Mouse (Mus musculus): ENCODE results near the gene Fto. TPM values are rescaled to one million over a fixed set of nuclear protein-coding genes. Genes with fewer than 3 reads are reported as not detected.

The Fto gene
- 99.1 and 106 TPM in 2 replicates for polyA plus RNA-seq (2016; fragmentation: Nextera tagmentation; extraction: Ambion mirVana)

GRCm38 (mm10) chr8:91312835-91313832, at the start of gene Fto, which contains the start of gene Rpgrip1l:
Gene Fto, plus strand, starts transcription at chr8:91313525.
Gene Rpgrip1l, minus strand, starts transcription at chr8:91313262.
- H3K4me3 ChIP-seq = peak within 1 kb of the TSS; percentile 76
- H3K4me1 ChIP-seq = peaks cover 16% of the 10 kb centered on the region
- H3K9ac ChIP-seq = peak within 1 kb of the TSS; percentile 78
- H3K4me2 ChIP-seq (replicated peaks) = peak within 1 kb of the TSS; percentile 80
- ATAC-seq (ENCODE audit: insufficient number of reproducible peaks, insufficient read depth, low FRiP score, low TSS enrichment) = peak; percentile 100
- H3K9me3 ChIP-seq = no peaks in the 10 kb centered on the region
- H3K27me3 ChIP-seq = no peaks in the 10 kb centered on the region
- no peaks in the 10 kb centered on the region for H3K36me3 ChIP-seq
- under 1% methylated on average over 59 of the region's 59 CpGs for WGBS
- H3K27ac ChIP-seq = peak within 1 kb of the TSS; percentile 65; the same call in 1 of the 2 replicates

GRCm38 (mm10) chr8:91263939-91264338, 49.4 kb upstream of the Fto start:
- Histone ChIP-seq H3K4me3 (no peak overlapping the region), H3K36me3 (0 out of 2 replicates have a peak, but pooled peaks cover 4% of the 10 kb centered on the region), H3K27ac (no peak overlapping the region), H3K9me3 (no peaks in the 10 kb centered on the region), H3K4me2 (replicated peaks) (no peak overlapping the region), H3K27me3 (no peaks in the 10 kb centered on the region), H3K9ac (no peak overlapping the region), H3K4me1 (no peaks in the 10 kb centered on the region)
- WGBS = 76% methylated on average over 3 of the region's 3 CpGs
- ATAC-seq (ENCODE audit: insufficient number of reproducible peaks, insufficient read depth, low FRiP score, low TSS enrichment) = no peak

GRCm38 (mm10) chr8:91264564-91264963, 48.8 kb upstream of the Fto start:
- H3K36me3 ChIP-seq = 0 out of 2 replicates have a peak, but pooled peaks cover 6% of the 10 kb centered on the region
- no peaks in the 10 kb centered on the region for H3K4me1 ChIP-seq
- H3K9me3 ChIP-seq = no peaks in the 10 kb centered on the region
- no peak for ATAC-seq (ENCODE audit: insufficient number of reproducible peaks, insufficient read depth, low FRiP score, low TSS enrichment)
- no peak overlapping the region for H3K4me3 ChIP-seq
- H3K27ac ChIP-seq = no peak overlapping the region
- H3K27me3 ChIP-seq = no peaks in the 10 kb centered on the region
- no peak overlapping the region for H3K4me2 ChIP-seq (replicated peaks)
- H3K9ac ChIP-seq = no peak overlapping the region

- H3K9ac ChIP-seq = no peak overlapping the region
- H3K9me3 ChIP-seq = no peaks in the 10 kb centered on the region
- H3K4me1 ChIP-seq = no peaks in the 10 kb centered on the region
- no peak for ATAC-seq (ENCODE audit: insufficient number of reproducible peaks, insufficient read depth, low FRiP score, low TSS enrichment)
- 80% methylated on average over 2 of the region's 2 CpGs for WGBS
- H3K27ac ChIP-seq = no peak overlapping the region
- H3K4me3 ChIP-seq = no peak overlapping the region
- 0 out of 2 replicates have a peak, but pooled peaks cover 13% of the 10 kb centered on the region for H3K36me3 ChIP-seq
- H3K4me2 ChIP-seq (replicated peaks) = no peak overlapping the region
- no peaks in the 10 kb centered on the region for H3K27me3 ChIP-seq
Observed at GRCm38 (mm10) chr8:91269374-91269958, 43.9 kb upstream of the Fto start.

- Histone ChIP-seq H3K4me2 (replicated peaks) (no peak overlapping the region), H3K27me3 (no peaks in the 10 kb centered on the region), H3K36me3 (0 out of 2 replicates have a peak, but pooled peaks cover 9% of the 10 kb centered on the region), H3K9me3 (no peaks in the 10 kb centered on the region), H3K9ac (no peak overlapping the region), H3K4me3 (no peak overlapping the region), H3K4me1 (no peaks in the 10 kb centered on the region), H3K27ac (no peak overlapping the region)
- 83% methylated on average over 5 of the region's 5 CpGs for WGBS
- no peak for ATAC-seq (ENCODE audit: insufficient number of reproducible peaks, insufficient read depth, low FRiP score, low TSS enrichment)
Observed at GRCm38 (mm10) chr8:91273493-91273892, 39.8 kb upstream of the Fto start.

- no peaks in the 10 kb centered on the region for H3K36me3 ChIP-seq
- H3K27ac ChIP-seq = no peak overlapping the region
- H3K4me3 ChIP-seq = no peak overlapping the region
- no peak overlapping the region for H3K4me2 ChIP-seq (replicated peaks)
- H3K9me3 ChIP-seq = no peaks in the 10 kb centered on the region
- no peak overlapping the region for H3K9ac ChIP-seq
- no peaks in the 10 kb centered on the region for H3K27me3 ChIP-seq
- no peak for ATAC-seq (ENCODE audit: insufficient number of reproducible peaks, insufficient read depth, low FRiP score, low TSS enrichment)
- H3K4me1 ChIP-seq = 0 out of 2 replicates have a peak, but pooled peaks cover under 1% of the 10 kb centered on the region
- WGBS = 85% methylated on average over 2 of the region's 2 CpGs
Observed at GRCm38 (mm10) chr8:91276337-91276736, 37.0 kb upstream of the Fto start.

- Histone ChIP-seq H3K36me3 (no peaks in the 10 kb centered on the region), H3K4me1 (peaks cover 7% of the 10 kb centered on the region; the same call in 1 of the 2 replicates), H3K9me3 (no peaks in the 10 kb centered on the region), H3K27ac (no peak overlapping the region), H3K4me3 (no peak overlapping the region), H3K9ac (no peak overlapping the region), H3K27me3 (no peaks in the 10 kb centered on the region), H3K4me2 (replicated peaks) (no peak overlapping the region)
- no peak for ATAC-seq (ENCODE audit: insufficient number of reproducible peaks, insufficient read depth, low FRiP score, low TSS enrichment)
- WGBS = 65% methylated on average over 5 of the region's 5 CpGs
Observed at GRCm38 (mm10) chr8:91278060-91278459, 35.3 kb upstream of the Fto start.

GRCm38 (mm10) chr8:91280467-91281212, 32.7 kb upstream of the Fto start:
- Histone ChIP-seq H3K4me3 (no peak overlapping the region), H3K9ac (no peak overlapping the region), H3K27ac (peak overlapping the region; percentile 14; the same call in 1 of the 2 replicates), H3K9me3 (no peaks in the 10 kb centered on the region), H3K4me1 (peaks cover 11% of the 10 kb centered on the region; the same call in 1 of the 2 replicates), H3K4me2 (replicated peaks) (no peak overlapping the region), H3K36me3 (no peaks in the 10 kb centered on the region), H3K27me3 (no peaks in the 10 kb centered on the region)
- WGBS = 74% methylated on average over 11 of the region's 11 CpGs
- ATAC-seq (ENCODE audit: insufficient number of reproducible peaks, insufficient read depth, low FRiP score, low TSS enrichment) = no peak

GRCm38 (mm10) chr8:91281545-91281944, 31.8 kb upstream of the Fto start:
- Histone ChIP-seq H3K4me3 (no peak overlapping the region), H3K9me3 (no peaks in the 10 kb centered on the region), H3K9ac (no peak overlapping the region), H3K4me1 (peaks cover 11% of the 10 kb centered on the region; the same call in 1 of the 2 replicates), H3K27ac (peak overlapping the region; percentile 14), H3K36me3 (no peaks in the 10 kb centered on the region), H3K27me3 (no peaks in the 10 kb centered on the region), H3K4me2 (replicated peaks) (no peak overlapping the region)
- ATAC-seq (ENCODE audit: insufficient number of reproducible peaks, insufficient read depth, low FRiP score, low TSS enrichment) = no peak
- 69% methylated on average over 8 of the region's 8 CpGs for WGBS

GRCm38 (mm10) chr8:91282655-91283054, 30.7 kb upstream of the Fto start:
- no peaks in the 10 kb centered on the region for H3K9me3 ChIP-seq
- no peak overlapping the region for H3K9ac ChIP-seq
- H3K27ac ChIP-seq = peak overlapping the region; percentile 71; the same call in 1 of the 2 replicates
- H3K4me3 ChIP-seq = no peak overlapping the region
- no peak for ATAC-seq (ENCODE audit: insufficient number of reproducible peaks, insufficient read depth, low FRiP score, low TSS enrichment)
- WGBS = 54% methylated on average over 5 of the region's 5 CpGs
- no peaks in the 10 kb centered on the region for H3K27me3 ChIP-seq
- no peaks in the 10 kb centered on the region for H3K36me3 ChIP-seq
- H3K4me2 ChIP-seq (replicated peaks) = no peak overlapping the region
- H3K4me1 ChIP-seq = peaks cover 11% of the 10 kb centered on the region; the same call in 1 of the 2 replicates

GRCm38 (mm10) chr8:91283815-91284214, 29.5 kb upstream of the Fto start:
- no peak overlapping the region for H3K9ac ChIP-seq
- no peak overlapping the region for H3K4me3 ChIP-seq
- no peaks in the 10 kb centered on the region for H3K9me3 ChIP-seq
- WGBS = 63% methylated on average over 1 of the region's 1 CpGs
- no peak overlapping the region for H3K27ac ChIP-seq
- H3K36me3 ChIP-seq = no peaks in the 10 kb centered on the region
- ATAC-seq (ENCODE audit: insufficient number of reproducible peaks, insufficient read depth, low FRiP score, low TSS enrichment) = no peak
- no peaks in the 10 kb centered on the region for H3K27me3 ChIP-seq
- H3K4me2 ChIP-seq (replicated peaks) = no peak overlapping the region
- H3K4me1 ChIP-seq = peaks cover 14% of the 10 kb centered on the region; the same call in 1 of the 2 replicates
